Mouse (Mus musculus): ENCODE results near the gene Slc43a2. TPM values are rescaled to one million over a fixed set of nuclear protein-coding genes. Genes with fewer than 3 reads are reported as not detected.

The Slc43a2 gene
- 36.2 and 37.0 TPM in 2 replicates for polyA plus RNA-seq (2012; rRNA removed)

GRCm38 (mm10) chr11:75531469-75532242 is at the start of gene Slc43a2:
Gene Slc43a2, plus strand, starts transcription at chr11:75531694.

DNA sequence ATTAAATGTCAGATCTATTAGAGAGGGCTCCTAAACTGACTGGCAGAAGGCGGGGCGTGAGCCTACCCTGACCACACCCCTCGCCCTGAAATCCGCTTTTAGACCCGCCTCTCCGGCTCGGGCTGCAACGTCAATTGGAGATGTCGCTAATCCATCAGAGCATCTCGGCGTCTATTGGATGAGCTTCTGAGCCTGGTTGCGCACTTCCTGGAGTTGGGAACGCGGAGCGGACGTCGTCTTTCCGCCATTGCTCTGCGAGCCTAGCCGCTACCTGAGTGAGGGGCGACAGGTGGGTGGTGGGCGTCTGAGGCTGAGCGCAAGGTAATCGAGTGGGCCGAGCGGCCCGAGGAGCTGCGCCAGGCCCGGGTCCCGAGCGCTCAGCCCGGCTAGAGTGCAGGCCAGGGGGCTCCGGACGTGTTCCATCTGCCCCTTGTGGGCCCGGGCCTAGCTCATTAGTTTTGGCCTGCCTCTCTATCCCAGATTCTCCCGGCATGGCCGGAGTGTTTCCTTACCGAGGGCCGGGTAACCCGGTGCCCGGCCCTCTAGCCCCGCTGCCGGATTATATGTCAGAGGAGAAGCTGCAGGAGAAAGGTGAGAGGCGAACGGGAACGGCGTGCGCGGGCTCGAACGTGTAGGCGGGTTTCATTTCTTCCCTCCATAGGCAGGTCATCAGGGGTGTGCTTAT is 44.8 kb upstream of the Slc43a2 start, which contains the start of gene Prpf8:
Gene Prpf8 (plus strand): TSS at position 216 of the 685 bp plus-strand sequence.

GRCm38 (mm10) chr11:75509741-75510626 is 21.5 kb upstream of the Slc43a2 start, which contains the start of gene Rilp:
Gene Rilp, plus strand, starts transcription at chr11:75510094.

GRCm38 (mm10) chr11:75513336-75513735 is 18.2 kb upstream of the Slc43a2 start, which contains the start of gene Scarf1:
Gene Scarf1, plus strand, starts transcription at chr11:75513540.

GRCm38 (mm10) chr11:75587493-75588284 is 56.2 kb downstream of the Slc43a2 start, which contains the start of gene Pitpna:
Gene Pitpna, plus strand, starts transcription at chr11:75588097.

Other genes with a start within 250 kb of the Slc43a2 start
- 23.3 and 26.9 TPM in 2 replicates for gene Rpa1, start 183.4 kb upstream of the Slc43a2 start, polyA plus RNA-seq (2012; rRNA removed)
- gene Smyd4, start 183.3 kb upstream of the Slc43a2 start, polyA plus RNA-seq (2012; rRNA removed) = 5.8 and 6.2 TPM in 2 replicates
- 367 and 447 TPM in 2 replicates for gene Serpinf1, start 109.0 kb upstream of the Slc43a2 start, polyA plus RNA-seq (2012; rRNA removed)
- 0.95 and 1.9 TPM in 2 replicates for gene Serpinf2, start 92.1 kb upstream of the Slc43a2 start, polyA plus RNA-seq (2012; rRNA removed)
- gene Wdr81, start 77.0 kb upstream of the Slc43a2 start, polyA plus RNA-seq (2012; rRNA removed) = 23.6 and 26.6 TPM in 2 replicates
- 30.6 and 38.9 TPM in 2 replicates for gene Tlcd2, start 70.0 kb upstream of the Slc43a2 start, polyA plus RNA-seq (2012; rRNA removed)
- gene Prpf8, start 44.9 kb upstream of the Slc43a2 start, polyA plus RNA-seq (2012; rRNA removed) = 85.3 and 112 TPM in 2 replicates
- 3.0 and 3.9 TPM in 2 replicates for gene Rilp, start 21.6 kb upstream of the Slc43a2 start, polyA plus RNA-seq (2012; rRNA removed)
- 20.2 and 25.3 TPM in 2 replicates for gene Scarf1, start 18.2 kb upstream of the Slc43a2 start, polyA plus RNA-seq (2012; rRNA removed)
- gene Pitpna, start 56.4 kb downstream of the Slc43a2 start, polyA plus RNA-seq (2012; rRNA removed) = 48.4 and 54.3 TPM in 2 replicates
- gene Inpp5k, start 99.3 kb downstream of the Slc43a2 start, polyA plus RNA-seq (2012; rRNA removed) = 48.6 and 66.3 TPM in 2 replicates
- 94.1 and 98.0 TPM in 2 replicates for gene Myo1c, start 118.8 kb downstream of the Slc43a2 start, polyA plus RNA-seq (2012; rRNA removed)
- gene Crk, start 147.6 kb downstream of the Slc43a2 start, polyA plus RNA-seq (2012; rRNA removed) = 112 and 267 TPM in 2 replicates
- 85.6 and 87.0 TPM in 2 replicates for gene Ywhae, start 201.2 kb downstream of the Slc43a2 start, polyA plus RNA-seq (2012; rRNA removed)